Mouse (Mus musculus) liver, embryonic 14.5 days (tissue): ENCODE results near the gene Vmn1r12.

Experiments
- CTCF ChIP-seq: IDR thresholded peaks from 2 replicates; pipeline ENCODE4 v1.5.1; 2016; ENCODE audit warnings: antibody characterized with exemption, low read depth, control low read depth
- EP300 ChIP-seq: IDR thresholded peaks from 2 replicates; pipeline ENCODE4 v1.6.1; 2016; ENCODE audit warnings: antibody characterized with exemption, low read depth

- TF ChIP-seq CTCF: no peak
- TF ChIP-seq EP300: no peak
Observed at GRCm38 (mm10) chr6:57109154-57109553, 47.6 kb upstream of the Vmn1r12 start, which contains the start of gene Vmn1r10.
